Mouse (Mus musculus) embryonic fibroblast, embryonic 13.5 days (primary cell): ENCODE results near the gene Tubg1.
"Not testable (repeated sequence)": the region's sequence is repeated elsewhere in the genome, so short reads cannot be mapped to it uniquely, and the experiment has no call there.

Experiments used
- CTCF ChIP-seq: IDR thresholded peaks from 2 replicates; pipeline ENCODE4 v1.5.1; 2011; ENCODE audit warnings: mild to moderate bottlenecking, control low read depth, low read length, moderate library complexity, borderline replicate concordance; ENCODE audit not compliant: insufficient read depth
- POLR2A ChIP-seq: IDR thresholded peaks from 2 replicates; pipeline ENCODE4 v1.6.1; 2011; ENCODE audit warnings: low read depth, mild to moderate bottlenecking, control low read depth, low read length, moderate library complexity

DNA sequence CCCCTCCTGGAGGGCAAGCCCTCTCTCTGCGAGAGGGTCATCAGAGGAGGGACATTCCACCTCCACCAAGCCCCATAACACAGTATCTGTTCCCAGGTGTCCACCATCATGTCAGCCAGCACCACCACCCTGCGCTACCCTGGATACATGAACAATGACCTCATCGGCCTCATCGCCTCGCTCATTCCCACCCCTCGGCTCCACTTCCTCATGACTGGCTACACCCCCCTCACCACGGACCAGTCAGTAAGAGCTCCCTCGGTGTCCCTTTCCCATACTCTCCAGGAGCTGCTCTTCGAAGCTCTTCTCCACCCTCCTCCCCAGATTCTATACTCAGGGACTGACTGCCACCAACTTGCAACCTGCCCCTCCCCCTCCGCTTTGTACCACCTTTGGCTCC lies 40.4 kb downstream of the Tubg1 start:
- TF ChIP-seq POLR2A, CTCF: not testable (repeated sequence)
